Mouse (Mus musculus) liver, embryonic 14.5 days (tissue): Measurements from ENCODE around the gene Zyg11b.

Experiments
- CTCF ChIP-seq: IDR thresholded peaks from 2 replicates; pipeline ENCODE4 v1.5.1; 2016; ENCODE audit warnings: antibody characterized with exemption, low read depth, control low read depth
- EP300 ChIP-seq: IDR thresholded peaks from 2 replicates; pipeline ENCODE4 v1.6.1; 2016; ENCODE audit warnings: antibody characterized with exemption, low read depth

DNA sequence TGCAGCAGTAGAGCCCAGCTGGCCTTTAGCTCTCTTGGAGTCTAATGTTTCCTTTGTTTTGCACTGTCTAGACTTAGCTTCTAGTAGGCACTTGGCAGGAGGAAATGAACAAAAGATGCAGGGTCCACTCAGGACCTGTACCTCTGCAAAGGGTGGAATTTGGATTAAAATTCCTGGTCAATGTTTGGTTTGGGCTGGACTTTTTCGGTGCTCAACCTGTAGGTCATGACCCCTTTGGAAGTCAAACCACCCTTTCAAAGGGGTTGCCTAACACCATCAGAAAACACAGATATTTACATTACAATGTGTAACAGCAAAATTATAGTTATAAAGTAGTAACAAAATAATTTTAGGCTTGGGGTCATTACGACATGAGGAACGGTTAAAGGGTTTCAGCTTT is 48.2 kb upstream of the Zyg11b start:
- TF ChIP-seq CTCF (no peak), EP300 (no peak)
